Comparison of ENCODE assay signal across 16 mouse cellular contexts in the genomic region with DNA sequence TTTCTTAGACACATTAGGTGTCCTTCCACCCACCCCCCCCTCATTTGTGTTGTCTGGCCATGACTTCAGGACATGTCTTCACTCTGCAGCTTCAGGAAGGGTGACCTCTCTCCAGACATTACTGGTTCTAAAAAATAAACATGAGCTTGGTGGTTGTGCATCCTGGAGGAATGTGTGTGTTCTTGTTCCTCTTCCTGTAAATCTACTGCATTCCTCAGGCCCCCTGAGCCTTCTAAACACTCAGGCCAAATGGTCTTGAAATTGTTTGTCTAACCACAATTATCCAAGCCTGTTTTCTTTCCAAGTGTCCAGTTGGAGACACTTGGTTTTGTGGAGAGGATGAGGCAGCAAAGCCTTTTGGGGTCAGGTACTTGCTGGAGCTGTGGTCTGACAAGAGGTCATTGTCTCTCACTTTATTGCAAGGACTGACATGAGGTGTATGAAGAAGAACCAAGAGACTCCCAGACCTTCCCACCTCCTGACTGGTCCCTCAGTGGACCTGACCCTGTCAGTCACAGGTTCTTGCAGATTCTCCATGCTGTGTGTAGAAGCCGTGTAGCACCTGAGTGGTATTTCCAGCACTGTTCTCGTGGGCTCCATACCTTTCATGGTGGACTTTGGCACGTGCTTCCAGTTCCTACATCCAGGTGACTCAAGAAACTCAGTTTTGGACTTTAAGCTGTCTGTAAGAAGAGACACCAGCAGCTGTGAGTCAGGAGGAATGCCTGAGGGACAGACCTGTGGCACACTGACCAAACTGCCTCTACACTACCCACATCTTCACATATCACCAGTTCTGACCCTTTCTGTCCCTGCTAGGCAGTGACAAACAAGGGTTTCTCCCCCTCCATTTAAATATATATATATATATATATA. TPM values are rescaled to one million over a fixed set of nuclear protein-coding genes. Genes with fewer than 3 reads are reported as not detected.
DNase-seq lines count a peak whose midpoint lies in the region; ATAC-seq and TF ChIP-seq lines count a peak whose summit lies in the region.
"Had no signal": no experiment of that assay in that cellular context is flagged by ENCODE, and none has a peak within 500 bp of the region (broad histone marks: within the 10 kb centered on the region; RNA-seq: fewer than 3 reads in every experiment).

No protein-coding gene starts in this region.

- ATAC-seq in heart, embryonic 12.5 days (ENCODE audit: insufficient number of reproducible peaks, low FRiP score): no peak
- peak; percentile 79 for ATAC-seq in intestine, postnatal 0 days

- TF ChIP-seq CTCF in testis, adult 2 months (IDR thresholded peaks at IDR 0.05; ENCODE audit: control insufficient read depth, insufficient read depth, insufficient replicate concordance, low read depth, low read length): no peak
- no peak for TF ChIP-seq CTCF in intestine, postnatal 0 days (IDR thresholded peaks at IDR 0.05; ENCODE audit: low read depth)

- H3K4me2 ChIP-seq in heart, embryonic 12.5 days: no peak overlapping the region
- no peak overlapping the region for H3K4me2 ChIP-seq in intestine, postnatal 0 days (replicated peaks; ENCODE audit: low read depth)
- H3K4me2 ChIP-seq: heart, embryonic 15.5 days; hindbrain, embryonic 12.5 days; limb, embryonic 15.5 days; neural tube, embryonic 13.5 days had no signal

- H3K9me3 ChIP-seq in heart, embryonic 10.5 days: no peaks in the 10 kb centered on the region
- no peaks in the 10 kb centered on the region for H3K9me3 ChIP-seq in heart, embryonic 12.5 days (replicated peaks)
- no peaks in the 10 kb centered on the region for H3K9me3 ChIP-seq in intestine, postnatal 0 days (ENCODE audit: control insufficient read depth)
- H3K9me3 ChIP-seq: heart, embryonic 15.5 days; hindbrain, embryonic 12.5 days; limb, embryonic 15.5 days; neural tube, embryonic 13.5 days had no signal

- no peaks in the 10 kb centered on the region for H3K27me3 ChIP-seq in heart, embryonic 10.5 days (ENCODE audit: insufficient read depth, poor library complexity, severe bottlenecking)
- no peaks in the 10 kb centered on the region for H3K27me3 ChIP-seq in heart, embryonic 12.5 days (replicated peaks)
- H3K27me3 ChIP-seq in testis, adult 2 months (ENCODE audit: control insufficient read depth, insufficient read depth, low read length): no peaks in the 10 kb centered on the region
- no peaks in the 10 kb centered on the region for H3K27me3 ChIP-seq in intestine, postnatal 0 days (replicated peaks; ENCODE audit: control insufficient read depth, insufficient read depth, low read length)
- H3K27me3 ChIP-seq: heart, embryonic 15.5 days; hindbrain, embryonic 12.5 days; limb, embryonic 15.5 days; neural tube, embryonic 13.5 days had no signal

- no peak overlapping the region for H3K9ac ChIP-seq in heart, embryonic 12.5 days
- H3K9ac ChIP-seq in intestine, postnatal 0 days (ENCODE audit: low read depth, low read length): no peak overlapping the region
- H3K9ac ChIP-seq: heart, embryonic 15.5 days; hindbrain, embryonic 12.5 days; limb, embryonic 15.5 days; neural tube, embryonic 13.5 days had no signal

- no peak for TF ChIP-seq POLR2A in testis, adult 2 months (IDR thresholded peaks at IDR 0.05; ENCODE audit: control insufficient read depth, low read depth, low read length)

- H3K4me3 ChIP-seq in heart, embryonic 10.5 days: no peak overlapping the region
- H3K4me3 ChIP-seq in heart, embryonic 12.5 days: no peak overlapping the region
- H3K4me3 ChIP-seq in testis, adult 2 months (ENCODE audit: control insufficient read depth, low read depth, low read length): no peak overlapping the region
- H3K4me3 ChIP-seq in intestine, postnatal 0 days (ENCODE audit: low read depth, low read length): no peak overlapping the region
- H3K4me3 ChIP-seq: heart, embryonic 15.5 days; hindbrain, embryonic 12.5 days; limb, embryonic 15.5 days; neural tube, embryonic 13.5 days had no signal

- H3K4me1 ChIP-seq in heart, embryonic 10.5 days: peaks cover 38% of the 10 kb centered on the region
- H3K4me1 ChIP-seq in heart, embryonic 12.5 days (replicated peaks): peaks cover 52% of the 10 kb centered on the region
- H3K4me1 ChIP-seq in testis, adult 2 months (ENCODE audit: control insufficient read depth, insufficient read depth, low read length): no peaks in the 10 kb centered on the region
- peaks cover 6% of the 10 kb centered on the region; the same call in 1 of the 2 replicates for H3K4me1 ChIP-seq in intestine, postnatal 0 days (replicated peaks; ENCODE audit: control insufficient read depth, insufficient read depth, low read length)
- H3K4me1 ChIP-seq: hindbrain, embryonic 12.5 days; limb, embryonic 15.5 days; neural tube, embryonic 13.5 days had no signal

- 88% methylated on average over 3 of the region's 3 CpGs for WGBS in heart, embryonic 10.5 days
- 81% methylated on average over 3 of the region's 3 CpGs for WGBS in heart, embryonic 12.5 days
- WGBS in intestine, postnatal 0 days: 57% methylated on average over 3 of the region's 3 CpGs

- H3K27ac ChIP-seq in heart, embryonic 10.5 days: peak overlapping the region; percentile 69
- H3K27ac ChIP-seq in heart, embryonic 12.5 days (ENCODE audit: poor library complexity, severe bottlenecking): no peak overlapping the region
- H3K27ac ChIP-seq in testis, adult 2 months (ENCODE audit: control insufficient read depth, insufficient read depth, low read depth, low read length): peak overlapping the region; percentile 43; the same call in 1 of the 2 replicates
- H3K27ac ChIP-seq in intestine, postnatal 0 days (ENCODE audit: low read depth, low read length): peak overlapping the region; percentile 22
- H3K27ac ChIP-seq: hindbrain, embryonic 12.5 days; limb, embryonic 15.5 days; neural tube, embryonic 13.5 days had no signal

- no peaks in the 10 kb centered on the region for H3K36me3 ChIP-seq in heart, embryonic 10.5 days
- no peaks in the 10 kb centered on the region for H3K36me3 ChIP-seq in heart, embryonic 12.5 days
- H3K36me3 ChIP-seq in testis, adult 2 months (ENCODE audit: control insufficient read depth, insufficient read depth, low read length): no peaks in the 10 kb centered on the region
- H3K36me3 ChIP-seq in intestine, postnatal 0 days (ENCODE audit: control insufficient read depth, insufficient read depth): no peaks in the 10 kb centered on the region
- H3K36me3 ChIP-seq: heart, embryonic 15.5 days; hindbrain, embryonic 12.5 days; limb, embryonic 15.5 days; neural tube, embryonic 13.5 days had no signal

- no peak for DNase-seq in heart, embryonic 10.5 days (ENCODE audit: low spot score)
- no peak for DNase-seq in testis, postnatal 10 days (ENCODE audit: low spot score)
- DNase-seq in urinary bladder, postnatal 14 days (ENCODE audit: low spot score): no peak
- no peak for DNase-seq in adrenal gland, postnatal 14 days
- no peak for DNase-seq in spleen, postnatal 36 days (ENCODE audit: low spot score in 2 of 2)
- DNase-seq: cerebellum, adult 9-11 months; right cerebral cortex, postnatal 14 days; thymus, adult 18-20 months had no signal

RNA-seq across cellular contexts. Expression of a gene that starts 40.8 kb away (rescaled TPM):
- 112 and 178 TPM in 2 replicates for polyA plus RNA-seq in heart, embryonic 10.5 days (2016; fragmentation: Nextera tagmentation; extraction: Ambion mirVana)
- 203 and 205 TPM in 2 replicates for polyA plus RNA-seq in heart, embryonic 12.5 days (2016; fragmentation: Nextera tagmentation; extraction: Ambion mirVana)
- 12.1 and 13.7 TPM in 2 replicates for polyA plus RNA-seq in testis, adult 2 months (2012; rRNA removed)
- 55.3 and 57.8 TPM in 2 replicates for polyA plus RNA-seq in intestine, postnatal 0 days (2015; fragmentation: Nextera tagmentation; extraction: Ambion mirVana)
- 18.5 and 18.6 TPM in 2 replicates for total RNA-seq in adrenal gland, postnatal 14 days (2021)
- total RNA-seq: megakaryocyte-erythroid progenitor cell, adult 5-6 weeks had no signal
